ENCODE assay signal across 8 mouse cellular contexts in genomic region chr11:59847131-59847530, GRCm38 (mm10). TPM values are rescaled to one million over a fixed set of nuclear protein-coding genes. Genes with fewer than 3 reads are reported as not detected.
A peak's percentile ranks its signal among the peaks of the same experiment; 100 is the strongest.
DNase-seq lines count a peak whose midpoint lies in the region; ATAC-seq lines count a peak whose summit lies in the region.

No protein-coding gene starts in this region.

- no peaks in the 10 kb centered on the region for H3K9me3 ChIP-seq in heart, embryonic 15.5 days (replicated peaks)
- H3K9me3 ChIP-seq in midbrain, embryonic 10.5 days (replicated peaks): no peaks in the 10 kb centered on the region
- no peaks in the 10 kb centered on the region for H3K9me3 ChIP-seq in stomach, embryonic 14.5 days (ENCODE audit: control insufficient read depth, low read depth, low read length)

- H3K27me3 ChIP-seq in heart, embryonic 15.5 days: no peaks in the 10 kb centered on the region
- H3K27me3 ChIP-seq in midbrain, embryonic 10.5 days (ENCODE audit: low read depth, poor library complexity, severe bottlenecking): no peaks in the 10 kb centered on the region
- no peaks in the 10 kb centered on the region for H3K27me3 ChIP-seq in stomach, embryonic 14.5 days (ENCODE audit: control insufficient read depth, insufficient read depth, low read length)

- ATAC-seq in heart, embryonic 15.5 days (replicated peaks; ENCODE audit: insufficient number of reproducible peaks, insufficient read depth, low FRiP score, low read depth): no peak
- no peak for ATAC-seq in stomach, embryonic 14.5 days (ENCODE audit: insufficient number of reproducible peaks, insufficient read depth, low FRiP score, low read depth)

- H3K4me1 ChIP-seq in heart, embryonic 15.5 days (replicated peaks): peaks cover 13% of the 10 kb centered on the region
- H3K4me1 ChIP-seq in midbrain, embryonic 10.5 days: peaks cover 25% of the 10 kb centered on the region
- H3K4me1 ChIP-seq in stomach, embryonic 14.5 days (ENCODE audit: control insufficient read depth, insufficient read depth, low read length): 0 out of 2 replicates have a peak, but pooled peaks cover 5% of the 10 kb centered on the region

- intact Hi-C loops in gastrocnemius, postnatal 36 days (cut with DNase I): no loop called here
- intact Hi-C loops in left cerebral cortex, postnatal 4 days (cut with DNase I): no loop called here

- H3K36me3 ChIP-seq in heart, embryonic 15.5 days: no peaks in the 10 kb centered on the region
- H3K36me3 ChIP-seq in midbrain, embryonic 10.5 days: peaks cover 19% of the 10 kb centered on the region
- no peaks in the 10 kb centered on the region for H3K36me3 ChIP-seq in stomach, embryonic 14.5 days (ENCODE audit: control insufficient read depth, insufficient read depth, low read length)

- H3K27ac ChIP-seq in heart, embryonic 15.5 days: no peak overlapping the region
- H3K27ac ChIP-seq in midbrain, embryonic 10.5 days (replicated peaks): no peak overlapping the region; the same call in 1 of the 2 replicates
- H3K27ac ChIP-seq in stomach, embryonic 14.5 days (ENCODE audit: low read length): no peak overlapping the region

- H3K4me3 ChIP-seq in heart, embryonic 15.5 days: peak overlapping the region; percentile 92; the same call in 1 of the 2 replicates
- peak overlapping the region; percentile 85 for H3K4me3 ChIP-seq in midbrain, embryonic 10.5 days
- H3K4me3 ChIP-seq in stomach, embryonic 14.5 days (ENCODE audit: low read depth, low read length): peak overlapping the region; percentile 69

- 20% methylated on average over 2 of the region's 2 CpGs for WGBS in heart, embryonic 15.5 days
- 25% methylated on average over 2 of the region's 2 CpGs for WGBS in midbrain, embryonic 10.5 days
- WGBS in stomach, embryonic 14.5 days: 17% methylated on average over 2 of the region's 2 CpGs

- peak overlapping the region; percentile 78 for H3K4me2 ChIP-seq in heart, embryonic 15.5 days
- peak overlapping the region; percentile 65; the same call in 1 of the 2 replicates for H3K4me2 ChIP-seq in stomach, embryonic 14.5 days (replicated peaks; ENCODE audit: low read depth, low read length)

- DNase-seq in gastrocnemius, adult 18-20 months (ENCODE audit: low spot score): peak; percentile 42
- no peak for DNase-seq in gastrocnemius, postnatal 36 days
- DNase-seq in ZHBTc4 (ENCODE audit: low read depth, low spot score): peak; percentile 94
- peak; percentile 46 for DNase-seq in embryo, embryonic 9.5 days (ENCODE audit: extremely low spot score)
- peak; percentile 65 for DNase-seq in left cerebral cortex, postnatal 4 days
- peak; percentile 51 for DNase-seq in midbrain, embryonic 10.5 days (ENCODE audit: low spot score)

- no peak overlapping the region for H3K9ac ChIP-seq in heart, embryonic 15.5 days
- H3K9ac ChIP-seq in stomach, embryonic 14.5 days (replicated peaks; ENCODE audit: low read depth, low read length): no peak overlapping the region

RNA-seq across cellular contexts. Expression of gene Cops3, which starts 7.5 kb away (rescaled TPM):
- 10 to 100 TPM; 85.3 to 89.1 TPM for total RNA-seq in gastrocnemius, adult 18-20 months (2021)
- 10 to 100 TPM; 67.6 to 78.1 TPM for total RNA-seq in gastrocnemius, postnatal 36 days (2021)
- polyA plus RNA-seq in heart, embryonic 15.5 days (2015; fragmentation: Nextera tagmentation; extraction: Ambion mirVana): 135 and 160 TPM in 2 replicates
- 10 to 100 TPM; 83.2 to 87.3 TPM for total RNA-seq in left cerebral cortex, postnatal 4 days (2021)
- polyA plus RNA-seq in midbrain, embryonic 10.5 days (2016; fragmentation: Nextera tagmentation; extraction: Ambion mirVana): 249 and 250 TPM in 2 replicates
- polyA plus RNA-seq in stomach, embryonic 14.5 days (2014; fragmentation: Nextera tagmentation; extraction: Ambion mirVana): 206 and 221 TPM in 2 replicates

RNA-seq across cellular contexts. Expression of gene Nt5m, which starts 7.9 kb away (rescaled TPM):
- total RNA-seq in gastrocnemius, adult 18-20 months (2021): 10 to 100 TPM; 18.9 to 19.3 TPM
- total RNA-seq in gastrocnemius, postnatal 36 days (2021): 10 to 100 TPM; 18.0 to 18.6 TPM
- 35.0 and 38.2 TPM in 2 replicates for polyA plus RNA-seq in heart, embryonic 15.5 days (2015; fragmentation: Nextera tagmentation; extraction: Ambion mirVana)
- 10 to 100 TPM; 43.6 to 45.0 TPM for total RNA-seq in left cerebral cortex, postnatal 4 days (2021)
- 40.9 and 44.4 TPM in 2 replicates for polyA plus RNA-seq in midbrain, embryonic 10.5 days (2016; fragmentation: Nextera tagmentation; extraction: Ambion mirVana)
- 31.6 and 36.6 TPM in 2 replicates for polyA plus RNA-seq in stomach, embryonic 14.5 days (2014; fragmentation: Nextera tagmentation; extraction: Ambion mirVana)

RNA-seq across cellular contexts. Expression of gene Flcn, which starts 37.3 kb away (rescaled TPM):
- 10 to 100 TPM; 40.9 to 53.0 TPM for total RNA-seq in gastrocnemius, adult 18-20 months (2021)
- 10 to 100 TPM; 41.9 to 43.6 TPM for total RNA-seq in gastrocnemius, postnatal 36 days (2021)
- polyA plus RNA-seq in heart, embryonic 15.5 days (2015; fragmentation: Nextera tagmentation; extraction: Ambion mirVana): 32.6 and 36.9 TPM in 2 replicates
- 10 to 100 TPM; 33.3 to 36.1 TPM for total RNA-seq in left cerebral cortex, postnatal 4 days (2021)
- 31.7 and 32.7 TPM in 2 replicates for polyA plus RNA-seq in midbrain, embryonic 10.5 days (2016; fragmentation: Nextera tagmentation; extraction: Ambion mirVana)
- polyA plus RNA-seq in stomach, embryonic 14.5 days (2014; fragmentation: Nextera tagmentation; extraction: Ambion mirVana): 25.2 and 31.5 TPM in 2 replicates

RNA-seq across cellular contexts. Expression of gene Pld6, which starts 59.7 kb away (rescaled TPM):
- not detected for total RNA-seq in gastrocnemius, adult 18-20 months (2021)
- total RNA-seq in gastrocnemius, postnatal 36 days (2021): not detected
- 3.4 and 4.9 TPM in 2 replicates for polyA plus RNA-seq in heart, embryonic 15.5 days (2015; fragmentation: Nextera tagmentation; extraction: Ambion mirVana)
- 1 to 10 TPM; 3.0 to 3.8 TPM for total RNA-seq in left cerebral cortex, postnatal 4 days (2021)
- 2.9 and 3.4 TPM in 2 replicates for polyA plus RNA-seq in midbrain, embryonic 10.5 days (2016; fragmentation: Nextera tagmentation; extraction: Ambion mirVana)
- polyA plus RNA-seq in stomach, embryonic 14.5 days (2014; fragmentation: Nextera tagmentation; extraction: Ambion mirVana): 1.7 and 2.5 TPM in 2 replicates

Comparison
In these comparisons a context has a peak if more than half of its experiments do, and no peak if none do; other contexts are left out.
1. DNase-seq: peak in gastrocnemius, adult 18-20 months (single experiment), ZHBTc4 (single experiment), embryo, embryonic 9.5 days (single experiment), left cerebral cortex, postnatal 4 days (single experiment) and midbrain, embryonic 10.5 days (single experiment); none in gastrocnemius, postnatal 36 days (0 of 2).
2. Peak in every context shown above with its lines, with median percentiles within 50 percentile points of each other: H3K4me3 ChIP-seq.